Mouse (Mus musculus) heart, adult 18-20 months (tissue): ENCODE data around the gene Map3k21. TPM values are rescaled to one million over a fixed set of nuclear protein-coding genes. Genes with fewer than 3 reads are reported as not detected.

Experiments used
- DNase-seq, 2 experiments: peaks; one replicate each; pipeline ENCODE4 v3.0.0; 2021 to 2022; ENCODE audit warnings: mixed read lengths in 1 of 2
- total RNA-seq, 2 experiments: library from RNA; stranded (reverse); gene quantifications; 2 replicates each; pipeline ENCODE4 v1.2.3; 2021

Map3k21 gene
- total RNA-seq, 2 experiments from 2014 or later = 0.67 to 0.89 TPM

- DNase-seq = no peak
Observed at GRCm38 (mm10) chr8:125971336-125971735, 61.1 kb downstream of the Map3k21 start.

DNA sequence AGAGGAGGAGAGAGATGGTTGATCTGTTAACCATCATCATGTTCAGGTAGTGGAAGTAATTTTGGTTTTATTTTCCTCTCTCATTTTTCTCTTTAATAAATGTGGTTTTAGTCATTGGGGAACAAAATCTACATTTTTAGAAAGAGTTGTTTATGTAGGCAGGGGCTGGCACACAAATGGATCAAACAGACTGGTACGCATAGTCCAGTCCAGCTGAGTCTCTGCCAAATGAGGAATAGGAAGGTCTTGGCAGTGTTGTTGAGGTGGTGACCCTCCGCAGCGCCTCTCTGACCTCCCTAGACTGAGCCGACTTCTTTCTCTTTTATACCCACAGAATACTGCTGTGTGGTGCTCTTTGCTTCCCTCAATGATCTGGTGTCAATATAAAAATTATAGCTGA, 65.7 kb downstream of the Map3k21 start:
- DNase-seq = no peak

DNA sequence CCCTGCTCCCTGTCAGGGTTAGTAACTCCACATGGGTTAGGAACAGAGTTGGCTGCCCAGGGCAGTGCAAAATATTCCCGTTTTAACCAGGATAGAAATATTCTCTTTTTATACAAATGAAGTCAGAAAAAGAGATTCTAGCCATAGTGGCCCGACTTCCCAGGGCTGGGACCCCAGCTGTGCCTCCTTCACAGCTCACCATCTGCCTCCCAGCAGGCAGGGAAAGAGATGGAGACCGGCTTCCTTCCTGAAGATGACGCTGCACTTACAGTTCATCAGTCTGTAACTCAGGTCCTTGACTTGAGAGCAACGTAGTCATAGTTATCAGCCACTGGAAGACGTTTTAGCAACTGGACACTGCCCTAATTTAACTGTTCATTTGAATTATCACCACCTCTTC, 70.6 kb downstream of the Map3k21 start:
- no peak for DNase-seq

DNA sequence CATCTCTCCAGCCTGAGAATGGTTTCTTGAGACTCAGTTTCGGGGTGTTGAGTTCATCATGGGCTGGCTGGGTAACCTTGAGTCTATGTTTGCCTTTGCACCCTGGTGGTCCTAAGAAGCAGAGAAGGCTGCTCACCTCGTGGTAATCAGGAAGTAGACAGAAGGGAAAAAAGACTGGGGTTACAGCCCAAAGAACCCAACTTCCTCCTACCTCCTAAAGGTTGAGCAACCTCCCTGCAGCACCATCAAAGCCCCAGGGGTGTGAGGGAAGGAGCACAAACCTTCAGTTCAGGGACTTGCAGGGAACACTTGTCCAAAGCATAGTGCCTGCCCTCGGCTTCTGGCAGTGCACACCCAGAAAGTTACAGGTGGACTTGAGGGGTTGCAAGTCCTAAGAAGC, 73.3 kb downstream of the Map3k21 start:
- no peak for DNase-seq

- no peak for DNase-seq
Observed at GRCm38 (mm10) chr8:125984140-125984539, 73.9 kb downstream of the Map3k21 start.

DNA sequence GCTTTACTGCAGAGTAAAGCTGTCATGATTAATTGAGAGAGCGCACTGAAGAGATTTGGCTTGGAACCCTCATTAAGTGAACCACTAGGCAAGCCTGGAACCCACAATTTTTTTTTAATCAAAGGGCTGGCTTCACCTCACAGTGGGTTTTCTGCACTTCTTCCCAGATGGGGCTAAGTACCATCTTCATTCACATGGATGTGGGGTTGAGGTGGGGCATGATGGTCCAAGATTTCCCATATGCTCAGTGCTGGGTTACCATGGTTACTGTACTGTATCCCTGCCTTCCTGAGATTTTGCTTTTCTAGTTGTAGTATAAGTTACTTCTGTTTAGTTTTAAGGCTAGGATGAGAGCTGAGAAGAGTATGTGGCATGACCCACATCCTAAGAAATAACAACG, 75.1 kb downstream of the Map3k21 start:
- no peak for DNase-seq

- no peak for DNase-seq
Observed at GRCm38 (mm10) chr8:125986999-125987589, 76.8 kb downstream of the Map3k21 start.

DNA sequence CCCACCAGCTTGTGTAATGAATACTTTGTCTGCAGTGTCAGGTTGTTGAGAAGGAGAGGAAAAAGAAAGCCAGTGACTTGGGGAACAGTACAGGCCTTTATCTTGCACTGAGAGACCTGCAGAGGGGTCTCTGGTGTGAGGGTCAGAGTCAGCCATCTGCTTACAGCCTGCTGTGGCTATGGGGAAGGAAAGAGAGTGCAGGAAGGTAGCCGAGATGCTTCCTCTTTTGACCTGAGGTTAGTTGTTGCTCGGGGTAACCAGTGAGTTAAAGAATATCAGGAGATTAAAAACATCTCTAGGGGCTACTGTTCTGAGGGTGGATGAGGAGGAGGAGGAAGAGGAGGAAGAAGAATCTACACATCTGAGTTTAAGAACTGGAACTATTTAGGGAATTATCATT, 77.7 kb downstream of the Map3k21 start:
- no peak for DNase-seq

DNA sequence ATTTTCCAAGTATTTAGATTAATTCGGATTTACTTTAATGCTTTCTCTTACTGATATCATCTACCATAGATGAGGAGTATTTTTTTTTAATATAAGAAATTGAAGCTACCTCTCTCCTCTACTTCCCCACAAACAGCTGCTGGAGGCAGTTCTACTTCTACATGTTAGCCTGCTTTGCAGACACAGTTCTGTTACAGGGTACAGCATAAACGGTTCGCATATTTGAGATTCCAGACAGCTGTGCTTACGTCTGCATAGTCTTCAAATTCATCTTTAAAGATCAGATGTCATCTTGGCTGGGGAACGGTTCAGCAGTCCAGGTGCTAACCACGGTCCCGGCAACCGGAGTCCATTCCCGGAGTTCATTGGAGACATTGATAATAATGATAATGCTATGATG, 83.4 kb downstream of the Map3k21 start:
- DNase-seq = no peak

DNA sequence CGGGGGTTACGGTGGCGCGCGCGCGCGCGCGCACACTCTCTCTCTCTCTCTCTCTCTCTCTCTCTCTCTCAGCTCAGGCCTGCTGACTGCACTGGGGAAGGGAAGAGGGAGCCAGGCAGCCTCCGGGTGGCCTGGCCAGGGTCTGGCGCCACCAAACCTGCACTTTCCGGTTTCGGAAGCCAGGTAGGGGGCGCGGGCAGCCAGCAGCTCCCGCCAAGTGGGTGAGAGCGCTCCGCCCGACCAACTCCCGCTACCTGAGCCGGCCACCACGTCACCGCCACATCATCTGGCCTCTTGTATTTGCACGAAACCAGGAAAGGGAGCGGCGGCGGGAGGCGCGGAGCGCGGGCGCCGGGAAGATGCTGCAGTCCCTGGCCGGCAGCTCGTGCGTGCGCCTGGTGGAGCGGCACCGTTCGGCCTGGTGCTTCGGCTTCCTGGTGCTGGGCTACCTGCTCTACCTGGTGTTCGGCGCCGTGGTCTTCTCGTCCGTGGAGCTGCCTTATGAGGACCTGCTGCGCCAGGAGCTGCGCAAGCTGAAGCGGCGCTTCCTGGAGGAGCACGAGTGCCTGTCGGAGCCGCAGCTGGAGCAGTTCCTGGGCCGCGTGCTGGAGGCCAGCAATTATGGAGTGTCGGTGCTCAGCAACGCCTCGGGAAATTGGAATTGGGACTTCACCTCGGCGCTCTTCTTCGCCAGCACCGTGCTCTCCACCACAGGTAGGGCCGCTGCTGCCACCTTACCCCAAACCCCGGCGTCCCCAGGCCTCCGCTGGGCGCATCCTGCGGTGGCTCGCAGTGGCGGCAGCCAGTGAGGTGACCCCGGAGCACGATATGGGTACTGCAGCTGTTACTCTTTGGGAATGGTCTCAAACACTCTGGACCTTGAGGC, 85.1 kb downstream of the Map3k21 start, which contains the start of gene Kcnk1:
Kcnk1 (plus strand) TSS at position 70 of the 886 bp plus-strand sequence.
- no peak for DNase-seq

DNA sequence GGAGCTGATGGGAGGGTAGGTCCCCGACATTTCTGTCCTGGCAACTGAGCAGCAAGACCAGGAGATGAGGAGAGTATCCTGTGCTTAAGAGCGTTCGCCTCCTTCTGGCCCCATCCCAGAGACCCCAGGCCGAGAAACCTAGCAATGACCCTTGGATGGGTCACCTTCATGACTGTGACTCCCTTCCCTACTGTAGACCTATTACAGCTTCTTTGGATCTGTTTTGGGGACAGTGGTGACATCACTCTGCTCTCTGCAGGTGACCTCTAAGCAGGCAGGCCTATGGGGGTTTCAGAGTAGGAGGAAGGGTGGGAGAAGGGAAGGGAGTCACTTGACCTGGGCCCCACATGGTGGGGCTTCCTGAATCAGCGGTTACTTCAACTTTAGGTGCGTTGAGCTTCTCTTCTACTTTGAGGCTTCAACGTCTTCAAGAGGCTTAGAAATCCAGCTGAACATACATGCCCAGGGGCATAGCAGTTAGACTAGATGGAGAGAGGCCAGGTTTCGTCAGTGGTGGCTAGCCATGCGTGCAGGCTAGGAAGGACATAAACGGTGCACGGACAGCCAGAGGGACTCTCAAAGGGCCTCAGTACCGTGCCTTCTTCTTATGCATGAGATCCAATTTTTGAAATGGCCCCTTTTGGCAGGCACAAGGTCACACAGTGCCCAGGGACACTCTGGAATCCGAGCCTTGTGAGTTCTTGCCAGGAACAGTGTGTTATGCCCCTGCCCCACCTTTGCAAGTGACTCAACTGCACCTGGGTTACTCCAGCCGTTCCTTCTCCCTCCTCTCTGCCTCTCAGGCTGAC, 86.0 kb downstream of the Map3k21 start:
- DNase-seq = no peak

DNA sequence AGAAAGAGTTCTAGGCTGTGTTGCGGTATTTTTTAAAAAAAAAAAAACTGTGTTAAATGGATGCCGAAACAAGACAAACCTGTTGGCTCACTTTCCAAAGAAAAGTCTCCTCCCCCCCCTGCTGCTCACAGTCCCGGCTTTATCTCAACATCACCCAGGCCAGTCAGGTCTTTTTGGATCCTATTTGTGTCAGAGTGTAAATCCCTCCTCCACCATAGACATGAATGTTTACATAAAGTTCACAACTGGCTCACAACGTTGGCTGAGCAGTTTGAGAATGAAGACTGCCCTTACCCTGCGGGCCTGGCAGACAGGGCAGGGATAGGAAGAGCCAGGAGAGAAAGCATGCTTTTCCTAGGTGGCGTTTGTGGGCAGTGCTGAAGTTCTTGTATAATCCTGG, 86.7 kb downstream of the Map3k21 start:
- DNase-seq = no peak

Other genes with a start within 250 kb of the Map3k21 start
- 1 to 10 TPM; 4.5 to 5.1 TPM for gene Map10, start 240.6 kb upstream of the Map3k21 start, total RNA-seq
- 10 to 100 TPM; 12.8 to 16.7 TPM for gene Ntpcr, start 180.5 kb upstream of the Map3k21 start, total RNA-seq
- gene Pcnx2, start 12.1 kb upstream of the Map3k21 start, total RNA-seq = under 1 TPM; 0.50 to 0.80 TPM
- gene Kcnk1, start 84.7 kb downstream of the Map3k21 start, total RNA-seq = 1 to 10 TPM in 1 of 2 experiments, under 1 TPM in 1; 0.45 to 1.0 TPM